Mouse (Mus musculus): Measurements from ENCODE around the gene Mis18bp1.

Mis18bp1 gene

GRCm38 (mm10) chr12:65172021-65172951 lies at the start of gene Mis18bp1:
Gene Mis18bp1, minus strand, starts transcription at chr12:65172604.
- peaks cover 12% of the 10 kb centered on the region; the same call in 1 of the 2 replicates for H3K9me3 ChIP-seq (ENCODE audit: low read length)
- TF ChIP-seq NANOG (IDR thresholded peaks at IDR 0.05; ENCODE audit: borderline replicate concordance, low read length) (no peak), CTCF (conservative IDR thresholded peaks at IDR 0.05; ENCODE audit: low read length) (no peak), POU5F1 (IDR thresholded peaks at IDR 0.05; ENCODE audit: borderline replicate concordance, low read length) (no peak)
- H3K36me3 ChIP-seq (ENCODE audit: insufficient read depth, low read length) = peaks cover 17% of the 10 kb centered on the region
- peak within 1 kb of the TSS; percentile 98 for H3K4me3 ChIP-seq (replicated peaks; ENCODE audit: low read length)
- peaks cover 49% of the 10 kb centered on the region for H3K4me1 ChIP-seq (replicated peaks; ENCODE audit: low read depth, low read length)
- H3K27me3 ChIP-seq (ENCODE audit: insufficient read depth, low read length) = no peaks in the 10 kb centered on the region

GRCm38 (mm10) chr12:65216404-65216840 lies 44.0 kb upstream of the Mis18bp1 start:
- TF ChIP-seq POU5F1 (IDR thresholded peaks at IDR 0.05; ENCODE audit: borderline replicate concordance, low read length) (no peak), CTCF (conservative IDR thresholded peaks at IDR 0.05; ENCODE audit: low read length) (no peak), NANOG (IDR thresholded peaks at IDR 0.05; ENCODE audit: borderline replicate concordance, low read length) (no peak; the same call in 1 of the 2 replicates)
- Histone ChIP-seq H3K9me3 (ENCODE audit: low read length) (no peaks in the 10 kb centered on the region), H3K27me3 (ENCODE audit: insufficient read depth, low read length) (no peaks in the 10 kb centered on the region)

DNA sequence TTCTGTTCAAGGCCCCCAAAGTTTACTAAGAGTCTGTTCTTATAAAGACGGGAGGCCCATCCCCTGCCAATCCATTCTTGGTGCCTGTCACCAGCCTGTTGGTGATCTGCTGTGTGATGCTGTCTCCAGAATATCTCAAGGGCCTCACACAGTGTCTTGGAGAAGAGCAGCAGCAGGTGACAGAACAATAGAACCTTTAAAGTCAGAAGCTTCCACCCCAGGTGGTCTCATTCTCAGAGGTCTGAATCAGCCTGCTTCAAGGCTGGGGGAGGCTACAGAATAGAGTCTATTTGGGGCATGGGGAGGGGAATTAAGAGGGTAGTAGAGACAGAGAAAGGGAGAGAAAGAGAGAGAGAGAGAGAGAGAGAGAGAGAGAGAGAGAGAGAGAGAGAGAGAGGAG lies 34.0 kb upstream of the Mis18bp1 start:
- no peak for TF ChIP-seq POU5F1 (IDR thresholded peaks at IDR 0.05; ENCODE audit: borderline replicate concordance, low read length)
- TF ChIP-seq CTCF (conservative IDR thresholded peaks at IDR 0.05; ENCODE audit: low read length) = no peak
- Histone ChIP-seq H3K4me3 (replicated peaks; ENCODE audit: low read length) (no peak overlapping the region), H3K27me3 (ENCODE audit: insufficient read depth, low read length) (no peaks in the 10 kb centered on the region), H3K9me3 (ENCODE audit: low read length) (peaks cover 20% of the 10 kb centered on the region), H3K4me1 (replicated peaks; ENCODE audit: low read depth, low read length) (peaks cover 32% of the 10 kb centered on the region), H3K36me3 (ENCODE audit: insufficient read depth, low read length) (no peaks in the 10 kb centered on the region)

More at GRCm38 (mm10) chr12:65216404-65216840, 44.0 kb upstream of the Mis18bp1 start:
- Histone ChIP-seq H3K4me1 (replicated peaks; ENCODE audit: low read depth, low read length) (peaks cover 5% of the 10 kb centered on the region), H3K4me3 (replicated peaks; ENCODE audit: low read length) (no peak overlapping the region), H3K36me3 (ENCODE audit: insufficient read depth, low read length) (no peaks in the 10 kb centered on the region)

- peaks cover 27% of the 10 kb centered on the region for H3K4me1 ChIP-seq (replicated peaks; ENCODE audit: low read depth, low read length)
- peaks cover 15% of the 10 kb centered on the region for H3K9me3 ChIP-seq (ENCODE audit: low read length)
- TF ChIP-seq CTCF (conservative IDR thresholded peaks at IDR 0.05; ENCODE audit: low read length) (no peak), NANOG (IDR thresholded peaks at IDR 0.05; ENCODE audit: borderline replicate concordance, low read length) (no peak), POU5F1 (IDR thresholded peaks at IDR 0.05; ENCODE audit: borderline replicate concordance, low read length) (no peak)
- H3K36me3 ChIP-seq (ENCODE audit: insufficient read depth, low read length) = no peaks in the 10 kb centered on the region
- no peaks in the 10 kb centered on the region for H3K27me3 ChIP-seq (ENCODE audit: insufficient read depth, low read length)
- no peak overlapping the region for H3K4me3 ChIP-seq (replicated peaks; ENCODE audit: low read length)
Observed at GRCm38 (mm10) chr12:65201812-65202211, 29.4 kb upstream of the Mis18bp1 start.

- TF ChIP-seq POU5F1 (IDR thresholded peaks at IDR 0.05; ENCODE audit: borderline replicate concordance, low read length) (no peak), CTCF (conservative IDR thresholded peaks at IDR 0.05; ENCODE audit: low read length) (no peak), NANOG (IDR thresholded peaks at IDR 0.05; ENCODE audit: borderline replicate concordance, low read length) (no peak)
- no peaks in the 10 kb centered on the region for H3K36me3 ChIP-seq (ENCODE audit: insufficient read depth, low read length)
- no peaks in the 10 kb centered on the region for H3K9me3 ChIP-seq (ENCODE audit: low read length)
- H3K27me3 ChIP-seq (ENCODE audit: insufficient read depth, low read length) = no peaks in the 10 kb centered on the region
- no peak overlapping the region for H3K4me3 ChIP-seq (replicated peaks; ENCODE audit: low read length)
- H3K4me1 ChIP-seq (replicated peaks; ENCODE audit: low read depth, low read length) = no peaks in the 10 kb centered on the region
Observed at GRCm38 (mm10) chr12:65194003-65194530, 21.7 kb upstream of the Mis18bp1 start.

DNA sequence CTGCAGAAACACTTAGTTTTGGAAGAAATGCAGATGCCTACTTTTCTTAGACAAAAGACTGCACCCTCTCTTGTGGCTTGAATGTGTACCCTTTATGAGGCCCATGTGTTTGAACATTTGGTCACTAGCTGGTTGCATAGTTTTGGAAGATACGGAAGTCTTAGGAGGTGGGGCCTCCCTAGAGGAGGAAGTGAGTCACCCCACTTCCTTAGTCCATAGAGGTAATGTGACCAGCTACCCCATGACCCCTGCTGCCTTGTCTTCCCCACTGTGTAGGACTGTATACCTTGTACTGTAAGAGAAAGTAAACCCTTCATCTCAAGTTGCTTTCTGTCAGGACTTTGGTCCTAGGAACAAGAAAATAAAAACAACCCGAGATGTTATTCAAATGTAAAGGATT lies 16.8 kb upstream of the Mis18bp1 start:
- Histone ChIP-seq H3K36me3 (ENCODE audit: insufficient read depth, low read length) (no peaks in the 10 kb centered on the region), H3K4me3 (replicated peaks; ENCODE audit: low read length) (no peak overlapping the region), H3K4me1 (replicated peaks; ENCODE audit: low read depth, low read length) (no peaks in the 10 kb centered on the region), H3K9me3 (ENCODE audit: low read length) (no peaks in the 10 kb centered on the region), H3K27me3 (ENCODE audit: insufficient read depth, low read length) (no peaks in the 10 kb centered on the region)
- TF ChIP-seq NANOG (IDR thresholded peaks at IDR 0.05; ENCODE audit: borderline replicate concordance, low read length) (no peak), POU5F1 (IDR thresholded peaks at IDR 0.05; ENCODE audit: borderline replicate concordance, low read length) (no peak), CTCF (conservative IDR thresholded peaks at IDR 0.05; ENCODE audit: low read length) (no peak)

- H3K4me1 ChIP-seq (replicated peaks; ENCODE audit: low read depth, low read length) = no peaks in the 10 kb centered on the region
- H3K36me3 ChIP-seq (ENCODE audit: insufficient read depth, low read length) = no peaks in the 10 kb centered on the region
- H3K9me3 ChIP-seq (ENCODE audit: low read length) = no peaks in the 10 kb centered on the region
- H3K4me3 ChIP-seq (replicated peaks; ENCODE audit: low read length) = no peak overlapping the region
- no peaks in the 10 kb centered on the region for H3K27me3 ChIP-seq (ENCODE audit: insufficient read depth, low read length)
- TF ChIP-seq POU5F1 (IDR thresholded peaks at IDR 0.05; ENCODE audit: borderline replicate concordance, low read length) (no peak), CTCF (conservative IDR thresholded peaks at IDR 0.05; ENCODE audit: low read length) (peak; percentile 27), NANOG (IDR thresholded peaks at IDR 0.05; ENCODE audit: borderline replicate concordance, low read length) (no peak)
Observed at GRCm38 (mm10) chr12:65187365-65187764, 15.0 kb upstream of the Mis18bp1 start.

DNA sequence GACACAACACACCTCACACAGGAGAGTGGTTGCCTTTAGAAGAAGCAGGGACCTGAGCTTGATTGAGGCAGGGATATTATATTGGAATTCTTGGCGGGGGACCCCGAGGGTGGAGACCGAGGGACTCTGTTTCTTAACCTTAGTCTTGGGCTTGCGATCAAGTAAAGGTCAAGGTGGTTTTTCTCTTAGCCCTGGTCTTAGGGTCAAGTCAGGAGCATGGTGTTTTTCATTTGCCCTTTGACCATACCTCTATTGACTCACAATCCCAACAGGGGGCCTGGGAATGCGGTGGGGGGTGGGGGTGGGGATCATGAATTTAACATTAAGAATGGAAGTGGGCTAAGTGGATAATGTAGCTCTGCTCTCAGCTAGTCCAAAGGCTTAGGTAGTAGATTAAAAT lies 1.3 kb upstream of the Mis18bp1 start:
- Histone ChIP-seq H3K36me3 (ENCODE audit: insufficient read depth, low read length) (peaks cover 8% of the 10 kb centered on the region), H3K4me1 (replicated peaks; ENCODE audit: low read depth, low read length) (peaks cover 49% of the 10 kb centered on the region), H3K27me3 (ENCODE audit: insufficient read depth, low read length) (no peaks in the 10 kb centered on the region), H3K9me3 (ENCODE audit: low read length) (no peaks in the 10 kb centered on the region), H3K4me3 (replicated peaks; ENCODE audit: low read length) (peak overlapping the region; percentile 98)
- TF ChIP-seq CTCF (conservative IDR thresholded peaks at IDR 0.05; ENCODE audit: low read length) (no peak), NANOG (IDR thresholded peaks at IDR 0.05; ENCODE audit: borderline replicate concordance, low read length) (no peak), POU5F1 (IDR thresholded peaks at IDR 0.05; ENCODE audit: borderline replicate concordance, low read length) (no peak)

All from E14TG2a.4 (cell line).